Mouse (Mus musculus): ENCODE measurements around the gene Riok1. TPM values are rescaled to one million over a fixed set of nuclear protein-coding genes. Genes with fewer than 3 reads are reported as not detected.

The Riok1 gene
- polyA plus RNA-seq, 1 experiment from 2014 or later = 53.3 TPM

DNA sequence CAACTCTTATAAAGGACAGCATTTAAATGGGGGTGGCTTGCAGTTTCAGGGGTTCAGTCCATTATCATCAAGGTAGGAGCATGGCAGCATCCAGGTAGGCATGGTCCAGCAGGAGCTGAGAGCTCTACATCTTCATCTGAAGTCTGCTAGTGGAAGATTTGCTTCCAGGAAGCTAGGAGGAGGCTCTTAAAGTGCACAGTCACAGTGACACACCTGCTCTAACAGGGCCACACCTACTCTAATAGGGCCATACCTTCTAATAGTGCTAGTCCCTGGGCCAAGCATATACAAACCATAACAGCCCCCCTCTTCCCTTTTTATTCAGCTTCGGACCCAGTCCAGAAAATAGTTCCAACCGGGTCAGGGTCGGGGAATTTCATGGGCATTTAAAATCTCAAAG lies 37.1 kb upstream of the Riok1 start:
- no peaks in the 10 kb centered on the region for H3K4me1 ChIP-seq (ENCODE audit: insufficient read depth)
- no peaks in the 10 kb centered on the region for H3K36me3 ChIP-seq (ENCODE audit: insufficient read depth)
- DNase-seq (no peak), ATAC-seq (ENCODE audit: insufficient read depth) (no peak)
- H3K27me3 ChIP-seq (ENCODE audit: insufficient read depth, low read length) = no peaks in the 10 kb centered on the region
- no peak for TF ChIP-seq CTCF (IDR thresholded peaks at IDR 0.05; ENCODE audit: low read depth)
- H3K4me2 ChIP-seq = no peak overlapping the region
- H3K9me3 ChIP-seq (ENCODE audit: low read depth, low read length) = no peaks in the 10 kb centered on the region
- H3K4me3 ChIP-seq (ENCODE audit: low read depth, low read length) = no peak overlapping the region
- no peak overlapping the region for H3K27ac ChIP-seq (ENCODE audit: low read depth)
- WGBS = 81% methylated on average over 3 of the region's 3 CpGs
- H3K9ac ChIP-seq = no peak overlapping the region

DNA sequence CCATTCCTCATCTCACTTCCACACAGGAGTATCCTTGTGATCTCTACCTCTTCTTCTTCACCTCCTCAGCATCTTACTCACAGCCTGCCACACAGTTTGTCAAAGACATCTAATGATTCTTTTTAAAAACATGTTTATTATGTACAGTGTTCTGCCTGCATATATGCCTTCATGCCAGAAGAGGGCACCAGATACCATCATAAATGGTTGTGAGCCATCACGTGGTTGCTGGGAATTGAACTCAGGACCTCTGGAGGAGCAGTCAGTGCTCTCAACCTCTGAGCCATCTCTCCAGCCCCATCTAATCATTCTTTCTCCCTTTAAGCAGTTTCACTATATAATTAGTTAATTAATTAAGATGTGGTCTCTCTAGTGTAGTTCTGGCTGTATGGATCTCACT lies 34.3 kb upstream of the Riok1 start:
- H3K9me3 ChIP-seq (ENCODE audit: low read depth, low read length) = no peaks in the 10 kb centered on the region
- ATAC-seq (ENCODE audit: insufficient read depth) (no peak), DNase-seq (no peak)
- H3K4me1 ChIP-seq (ENCODE audit: insufficient read depth) = no peaks in the 10 kb centered on the region
- H3K27ac ChIP-seq (ENCODE audit: low read depth) = no peak overlapping the region
- no peaks in the 10 kb centered on the region for H3K27me3 ChIP-seq (ENCODE audit: insufficient read depth, low read length)
- H3K4me3 ChIP-seq (ENCODE audit: low read depth, low read length) = no peak overlapping the region
- no peak overlapping the region for H3K4me2 ChIP-seq
- peak; percentile 25; the same call in 1 of the 2 replicates for TF ChIP-seq CTCF (IDR thresholded peaks at IDR 0.05; ENCODE audit: low read depth)
- H3K9ac ChIP-seq = no peak overlapping the region
- H3K36me3 ChIP-seq (ENCODE audit: insufficient read depth) = no peaks in the 10 kb centered on the region
- 50% methylated on average over 1 of the region's 1 CpGs for WGBS

DNA sequence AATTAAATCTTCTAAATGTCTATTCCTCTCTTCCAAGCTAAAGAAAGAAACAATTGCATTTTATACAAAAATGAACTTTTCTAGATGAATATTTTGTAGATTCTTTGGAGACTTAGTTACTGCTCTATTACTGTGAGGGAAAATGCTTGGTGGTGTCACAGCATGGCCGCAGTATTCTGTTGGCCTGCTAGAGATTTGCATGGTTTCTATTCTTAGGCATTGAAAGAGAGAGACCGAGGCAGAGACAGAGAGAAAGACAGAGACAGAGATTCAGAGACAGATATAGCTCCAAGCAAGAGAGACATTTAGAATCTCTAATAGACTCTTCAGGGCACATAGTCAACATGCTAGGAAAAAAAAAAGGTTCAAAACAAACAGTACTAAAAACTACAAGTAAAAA lies 28.8 kb upstream of the Riok1 start:
- Histone ChIP-seq H3K27me3 (ENCODE audit: insufficient read depth, low read length) (no peaks in the 10 kb centered on the region), H3K4me1 (ENCODE audit: insufficient read depth) (no peaks in the 10 kb centered on the region), H3K27ac (ENCODE audit: low read depth) (no peak overlapping the region), H3K4me2 (no peak overlapping the region), H3K9me3 (ENCODE audit: low read depth, low read length) (no peaks in the 10 kb centered on the region), H3K36me3 (ENCODE audit: insufficient read depth) (no peaks in the 10 kb centered on the region), H3K4me3 (ENCODE audit: low read depth, low read length) (no peak overlapping the region), H3K9ac (no peak overlapping the region)
- DNase-seq = no peak
- ATAC-seq (ENCODE audit: insufficient read depth) = no peak
- 91% methylated on average over 2 of the region's 2 CpGs for WGBS
- no peak for TF ChIP-seq CTCF (IDR thresholded peaks at IDR 0.05; ENCODE audit: low read depth)

DNA sequence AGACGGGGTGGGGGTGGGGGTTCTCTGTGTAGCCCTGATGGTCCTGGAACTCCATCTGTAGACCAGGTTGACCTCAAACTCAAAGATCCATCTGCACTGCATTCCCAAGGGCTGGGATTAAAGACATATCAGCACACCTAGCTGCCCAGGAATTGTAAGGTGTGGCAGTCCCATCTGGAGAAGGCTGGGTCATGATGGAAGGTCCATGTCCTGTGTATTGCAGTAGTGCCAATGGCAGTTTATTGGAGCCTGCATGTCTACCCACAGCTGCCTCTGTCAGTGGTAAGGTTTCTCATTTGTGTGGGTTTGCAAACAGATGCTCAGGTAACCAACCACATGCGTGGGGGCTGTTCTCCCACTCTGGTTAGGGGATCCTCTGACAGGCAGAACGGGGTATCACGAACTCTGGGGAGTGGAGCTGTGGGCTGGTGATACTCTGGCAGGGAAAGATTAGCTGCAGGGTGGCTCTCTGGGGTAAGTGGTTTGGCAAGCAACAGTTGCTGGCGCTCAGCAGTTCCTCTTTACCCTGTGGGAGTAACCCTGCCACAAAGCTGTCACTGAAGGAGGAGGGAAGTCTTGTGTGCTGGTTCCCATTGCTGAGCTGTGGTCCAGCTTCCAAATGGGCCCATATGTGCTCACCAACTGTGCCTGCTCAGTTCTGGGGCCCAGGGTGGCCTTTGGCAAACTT lies 26.9 kb upstream of the Riok1 start:
- TF ChIP-seq CTCF (IDR thresholded peaks at IDR 0.05; ENCODE audit: low read depth) = no peak
- DNase-seq (no peak), ATAC-seq (ENCODE audit: insufficient read depth) (no peak)
- no peaks in the 10 kb centered on the region for H3K4me1 ChIP-seq (ENCODE audit: insufficient read depth)
- no peak overlapping the region for H3K9ac ChIP-seq
- H3K27ac ChIP-seq (ENCODE audit: low read depth) = no peak overlapping the region
- no peaks in the 10 kb centered on the region for H3K36me3 ChIP-seq (ENCODE audit: insufficient read depth)
- H3K4me2 ChIP-seq = no peak overlapping the region
- H3K4me3 ChIP-seq (ENCODE audit: low read depth, low read length) = no peak overlapping the region
- WGBS = 75% methylated on average over 5 of the region's 5 CpGs
- H3K9me3 ChIP-seq (ENCODE audit: low read depth, low read length) = no peaks in the 10 kb centered on the region
- H3K27me3 ChIP-seq (ENCODE audit: insufficient read depth, low read length) = no peaks in the 10 kb centered on the region

DNA sequence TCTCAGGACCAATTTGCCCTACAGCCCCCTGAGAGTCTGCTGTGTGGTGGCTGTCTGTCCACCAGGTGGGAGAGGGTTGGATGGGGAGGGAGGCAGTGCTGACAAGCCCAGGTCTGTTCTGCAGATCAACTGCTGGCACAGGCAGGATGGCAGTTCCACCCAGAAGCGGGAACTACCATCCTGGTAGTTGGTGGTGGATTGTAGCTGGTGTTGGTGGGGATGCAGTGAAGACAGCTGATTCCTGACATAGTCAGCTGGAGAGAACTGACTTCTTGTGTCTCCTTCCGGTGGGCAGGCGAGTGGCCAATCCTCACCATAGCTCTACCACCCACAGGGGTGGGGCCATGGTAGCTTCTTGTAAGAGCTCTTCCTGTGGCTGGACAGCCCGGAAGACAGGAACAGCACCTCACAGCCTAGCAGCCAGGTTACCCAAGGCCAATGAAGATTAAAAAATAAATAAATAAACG lies 26.3 kb upstream of the Riok1 start:
- Histone ChIP-seq H3K9me3 (ENCODE audit: low read depth, low read length) (no peaks in the 10 kb centered on the region), H3K4me1 (ENCODE audit: insufficient read depth) (no peaks in the 10 kb centered on the region), H3K36me3 (ENCODE audit: insufficient read depth) (no peaks in the 10 kb centered on the region), H3K9ac (no peak overlapping the region), H3K4me3 (ENCODE audit: low read depth, low read length) (no peak overlapping the region), H3K27me3 (ENCODE audit: insufficient read depth, low read length) (no peaks in the 10 kb centered on the region), H3K4me2 (no peak overlapping the region), H3K27ac (ENCODE audit: low read depth) (no peak overlapping the region)
- 75% methylated on average over 5 of the region's 5 CpGs for WGBS
- no peak for ATAC-seq (ENCODE audit: insufficient read depth)
- DNase-seq = no peak
- no peak for TF ChIP-seq CTCF (IDR thresholded peaks at IDR 0.05; ENCODE audit: low read depth)

DNA sequence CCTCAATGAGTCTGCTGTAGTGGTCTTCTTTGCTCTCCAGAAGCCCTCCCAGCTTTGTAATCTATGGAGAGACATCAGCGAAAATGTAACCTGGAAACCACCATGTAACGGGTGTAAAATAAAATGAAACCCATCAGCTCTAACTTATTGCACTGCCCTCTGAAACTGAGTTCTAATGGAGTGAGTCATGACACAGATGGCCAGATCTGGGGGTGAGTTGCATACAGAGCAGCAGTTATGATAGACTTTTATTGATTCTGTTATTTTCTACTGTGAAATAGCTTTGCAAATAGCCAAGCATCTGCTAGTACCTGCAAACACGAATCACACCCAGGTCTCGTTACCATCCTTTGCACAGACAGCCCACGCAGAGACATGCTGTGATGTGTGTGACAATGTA lies 24.4 kb upstream of the Riok1 start:
- no peak overlapping the region for H3K4me2 ChIP-seq
- no peak for TF ChIP-seq CTCF (IDR thresholded peaks at IDR 0.05; ENCODE audit: low read depth)
- H3K36me3 ChIP-seq (ENCODE audit: insufficient read depth) = no peaks in the 10 kb centered on the region
- ATAC-seq (ENCODE audit: insufficient read depth) (no peak), DNase-seq (no peak)
- no peaks in the 10 kb centered on the region for H3K4me1 ChIP-seq (ENCODE audit: insufficient read depth)
- no peak overlapping the region for H3K4me3 ChIP-seq (ENCODE audit: low read depth, low read length)
- no peaks in the 10 kb centered on the region for H3K9me3 ChIP-seq (ENCODE audit: low read depth, low read length)
- H3K27ac ChIP-seq (ENCODE audit: low read depth) = no peak overlapping the region
- no peak overlapping the region for H3K9ac ChIP-seq
- 81% methylated on average over 5 of the region's 5 CpGs for WGBS
- H3K27me3 ChIP-seq (ENCODE audit: insufficient read depth, low read length) = no peaks in the 10 kb centered on the region

DNA sequence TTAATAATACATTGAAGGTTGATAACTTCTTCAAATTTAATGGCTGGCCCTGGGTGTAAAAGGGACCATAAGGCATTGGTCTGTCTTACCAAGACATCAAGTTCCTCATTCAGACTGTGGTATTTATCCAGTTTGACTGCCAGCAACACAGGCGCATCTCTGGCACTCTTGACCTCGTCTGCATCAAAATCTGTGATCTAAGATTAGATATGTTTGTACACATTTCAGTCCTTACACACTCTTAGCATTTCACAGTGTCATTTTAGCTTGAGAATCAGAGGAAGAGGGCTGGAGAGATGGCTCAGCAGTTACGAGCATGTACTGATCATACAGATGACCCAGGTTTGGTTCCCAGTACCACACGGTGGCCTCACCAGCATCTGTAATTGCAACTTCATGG lies 21.2 kb upstream of the Riok1 start:
- H3K9ac ChIP-seq = no peak overlapping the region
- ATAC-seq (ENCODE audit: insufficient read depth) = no peak
- no peak overlapping the region for H3K4me2 ChIP-seq
- H3K4me3 ChIP-seq (ENCODE audit: low read depth, low read length) = no peak overlapping the region
- TF ChIP-seq CTCF (IDR thresholded peaks at IDR 0.05; ENCODE audit: low read depth) = no peak
- 81% methylated on average over 4 of the region's 4 CpGs for WGBS
- H3K36me3 ChIP-seq (ENCODE audit: insufficient read depth) = no peaks in the 10 kb centered on the region
- no peaks in the 10 kb centered on the region for H3K9me3 ChIP-seq (ENCODE audit: low read depth, low read length)
- H3K27ac ChIP-seq (ENCODE audit: low read depth) = no peak overlapping the region
- H3K27me3 ChIP-seq (ENCODE audit: insufficient read depth, low read length) = no peaks in the 10 kb centered on the region
- DNase-seq = no peak
- no peaks in the 10 kb centered on the region for H3K4me1 ChIP-seq (ENCODE audit: insufficient read depth)
